Mouse (Mus musculus): ENCODE results near the gene Cdh13. TPM values are rescaled to one million over a fixed set of nuclear protein-coding genes. Genes with fewer than 3 reads are reported as not detected.
A peak's percentile ranks its signal among the peaks of the same experiment; 100 is the strongest.

Gene Cdh13
- polyA plus RNA-seq, 1 experiment from 2014 or later = 67.7 TPM

- H3K36me3 ChIP-seq (ENCODE audit: control insufficient read depth, insufficient read depth) = no peaks in the 10 kb centered on the region
- no peak overlapping the region for H3K9ac ChIP-seq (ENCODE audit: low read length)
- peaks cover 7% of the 10 kb centered on the region for H3K4me1 ChIP-seq (ENCODE audit: control insufficient read depth, insufficient read depth, low read length)
- H3K27ac ChIP-seq (ENCODE audit: low read length) = no peak overlapping the region
- no peak for ATAC-seq (replicated peaks; ENCODE audit: extremely low read depth, insufficient read depth, low FRiP score)
- H3K4me2 ChIP-seq (ENCODE audit: low read depth, low read length) = no peak overlapping the region
- no peaks in the 10 kb centered on the region for H3K9me3 ChIP-seq (replicated peaks; ENCODE audit: control insufficient read depth, low read length)
- 91% methylated on average over 1 of the region's 1 CpGs for WGBS
- no peak overlapping the region for H3K4me3 ChIP-seq (ENCODE audit: low read length)
- H3K27me3 ChIP-seq (ENCODE audit: control insufficient read depth, insufficient read depth, low read length) = no peaks in the 10 kb centered on the region
These were observed 11.0 kb upstream of the Cdh13 start for GRCm38 (mm10) chr8:118272493-118272892.

- no peaks in the 10 kb centered on the region for H3K27me3 ChIP-seq (ENCODE audit: control insufficient read depth, insufficient read depth, low read length)
- no peak for ATAC-seq (replicated peaks; ENCODE audit: extremely low read depth, insufficient read depth, low FRiP score)
- no peak overlapping the region for H3K4me3 ChIP-seq (ENCODE audit: low read length)
- H3K36me3 ChIP-seq (ENCODE audit: control insufficient read depth, insufficient read depth) = no peaks in the 10 kb centered on the region
- no peaks in the 10 kb centered on the region for H3K9me3 ChIP-seq (replicated peaks; ENCODE audit: control insufficient read depth, low read length)
- no peak overlapping the region for H3K4me2 ChIP-seq (ENCODE audit: low read depth, low read length)
- 77% methylated on average over 9 of the region's 9 CpGs for WGBS
- peaks cover 7% of the 10 kb centered on the region for H3K4me1 ChIP-seq (ENCODE audit: control insufficient read depth, insufficient read depth, low read length)
- no peak overlapping the region for H3K27ac ChIP-seq (ENCODE audit: low read length)
- H3K9ac ChIP-seq (ENCODE audit: low read length) = no peak overlapping the region
These were observed 9.3 kb upstream of the Cdh13 start for GRCm38 (mm10) chr8:118274243-118274642.

GRCm38 (mm10) chr8:118274688-118275087, 8.8 kb upstream of the Cdh13 start:
- no peak overlapping the region for H3K9ac ChIP-seq (ENCODE audit: low read length)
- no peaks in the 10 kb centered on the region for H3K27me3 ChIP-seq (ENCODE audit: control insufficient read depth, insufficient read depth, low read length)
- WGBS = 3% methylated on average over 4 of the region's 4 CpGs
- ATAC-seq (replicated peaks; ENCODE audit: extremely low read depth, insufficient read depth, low FRiP score) = no peak
- peaks cover 7% of the 10 kb centered on the region for H3K4me1 ChIP-seq (ENCODE audit: control insufficient read depth, insufficient read depth, low read length)
- H3K36me3 ChIP-seq (ENCODE audit: control insufficient read depth, insufficient read depth) = no peaks in the 10 kb centered on the region
- no peak overlapping the region for H3K27ac ChIP-seq (ENCODE audit: low read length)
- H3K4me2 ChIP-seq (ENCODE audit: low read depth, low read length) = no peak overlapping the region
- H3K9me3 ChIP-seq (replicated peaks; ENCODE audit: control insufficient read depth, low read length) = no peaks in the 10 kb centered on the region
- no peak overlapping the region for H3K4me3 ChIP-seq (ENCODE audit: low read length)

GRCm38 (mm10) chr8:118284112-118285029, 838 bp downstream of the Cdh13 start:
- Histone ChIP-seq H3K4me1 (ENCODE audit: control insufficient read depth, insufficient read depth, low read length) (peaks cover 50% of the 10 kb centered on the region), H3K4me3 (ENCODE audit: low read length) (peak overlapping the region; percentile 65), H3K27ac (ENCODE audit: low read length) (peak overlapping the region; percentile 98), H3K4me2 (ENCODE audit: low read depth, low read length) (peak overlapping the region; percentile 79), H3K27me3 (ENCODE audit: control insufficient read depth, insufficient read depth, low read length) (no peaks in the 10 kb centered on the region), H3K9me3 (replicated peaks; ENCODE audit: control insufficient read depth, low read length) (no peaks in the 10 kb centered on the region), H3K36me3 (ENCODE audit: control insufficient read depth, insufficient read depth) (no peaks in the 10 kb centered on the region), H3K9ac (ENCODE audit: low read length) (peak overlapping the region; percentile 88)
- ATAC-seq (replicated peaks; ENCODE audit: extremely low read depth, insufficient read depth, low FRiP score) = peak; percentile 22; the same call in 1 of the 2 replicates
- WGBS = 2% methylated on average over 45 of the region's 46 CpGs

GRCm38 (mm10) chr8:118285596-118286281, 2.2 kb downstream of the Cdh13 start:
- Histone ChIP-seq H3K27me3 (ENCODE audit: control insufficient read depth, insufficient read depth, low read length) (no peaks in the 10 kb centered on the region), H3K9ac (ENCODE audit: low read length) (peak overlapping the region; percentile 88), H3K4me1 (ENCODE audit: control insufficient read depth, insufficient read depth, low read length) (peaks cover 62% of the 10 kb centered on the region), H3K4me3 (ENCODE audit: low read length) (peak overlapping the region; percentile 65), H3K27ac (ENCODE audit: low read length) (peak overlapping the region; percentile 98), H3K4me2 (ENCODE audit: low read depth, low read length) (peak overlapping the region; percentile 79), H3K36me3 (ENCODE audit: control insufficient read depth, insufficient read depth) (no peaks in the 10 kb centered on the region), H3K9me3 (replicated peaks; ENCODE audit: control insufficient read depth, low read length) (no peaks in the 10 kb centered on the region)
- whole genome bisulfite sequencing = 29% methylated on average over 10 of the region's 10 CpGs
- no peak for ATAC-seq (replicated peaks; ENCODE audit: extremely low read depth, insufficient read depth, low FRiP score)

GRCm38 (mm10) chr8:118286282-118287180, 3.0 kb downstream of the Cdh13 start:
- peak overlapping the region; percentile 79 for H3K4me2 ChIP-seq (ENCODE audit: low read depth, low read length)

GRCm38 (mm10) chr8:118287496-118287895, 4.0 kb downstream of the Cdh13 start:
- Histone ChIP-seq H3K27ac (ENCODE audit: low read length) (peak overlapping the region; percentile 98), H3K9me3 (replicated peaks; ENCODE audit: control insufficient read depth, low read length) (no peaks in the 10 kb centered on the region), H3K4me2 (ENCODE audit: low read depth, low read length) (peak overlapping the region; percentile 79; the same call in 1 of the 2 replicates), H3K4me3 (ENCODE audit: low read length) (no peak overlapping the region), H3K36me3 (ENCODE audit: control insufficient read depth, insufficient read depth) (no peaks in the 10 kb centered on the region), H3K9ac (ENCODE audit: low read length) (peak overlapping the region; percentile 88), H3K27me3 (ENCODE audit: control insufficient read depth, insufficient read depth, low read length) (no peaks in the 10 kb centered on the region), H3K4me1 (ENCODE audit: control insufficient read depth, insufficient read depth, low read length) (peaks cover 69% of the 10 kb centered on the region)
- no peak for ATAC-seq (replicated peaks; ENCODE audit: extremely low read depth, insufficient read depth, low FRiP score)
- 39% methylated on average over 9 of the region's 9 CpGs for WGBS

More at GRCm38 (mm10) chr8:118286282-118287180, 3.0 kb downstream of the Cdh13 start:
- Histone ChIP-seq H3K27me3 (ENCODE audit: control insufficient read depth, insufficient read depth, low read length) (no peaks in the 10 kb centered on the region), H3K4me1 (ENCODE audit: control insufficient read depth, insufficient read depth, low read length) (peaks cover 70% of the 10 kb centered on the region), H3K9me3 (replicated peaks; ENCODE audit: control insufficient read depth, low read length) (no peaks in the 10 kb centered on the region), H3K36me3 (ENCODE audit: control insufficient read depth, insufficient read depth) (no peaks in the 10 kb centered on the region), H3K9ac (ENCODE audit: low read length) (peak overlapping the region; percentile 88), H3K4me3 (ENCODE audit: low read length) (peak overlapping the region; percentile 65), H3K27ac (ENCODE audit: low read length) (peak overlapping the region; percentile 98)
- 10% methylated on average over 10 of the region's 10 CpGs for WGBS
- peak; percentile 59 for ATAC-seq (replicated peaks; ENCODE audit: extremely low read depth, insufficient read depth, low FRiP score)

- Histone ChIP-seq H3K4me2 (ENCODE audit: low read depth, low read length) (no peak overlapping the region), H3K27me3 (ENCODE audit: control insufficient read depth, insufficient read depth, low read length) (no peaks in the 10 kb centered on the region), H3K4me3 (ENCODE audit: low read length) (no peak overlapping the region), H3K9me3 (replicated peaks; ENCODE audit: control insufficient read depth, low read length) (no peaks in the 10 kb centered on the region), H3K9ac (ENCODE audit: low read length) (no peak overlapping the region), H3K36me3 (ENCODE audit: control insufficient read depth, insufficient read depth) (no peaks in the 10 kb centered on the region), H3K27ac (ENCODE audit: low read length) (peak overlapping the region; percentile 88; the same call in 1 of the 2 replicates), H3K4me1 (ENCODE audit: control insufficient read depth, insufficient read depth, low read length) (peaks cover 66% of the 10 kb centered on the region)
- ATAC-seq (replicated peaks; ENCODE audit: extremely low read depth, insufficient read depth, low FRiP score) = no peak
- WGBS = 66% methylated on average over 8 of the region's 8 CpGs
These were observed 4.9 kb downstream of the Cdh13 start for GRCm38 (mm10) chr8:118288259-118288952.
